ENCODE assay signal across 29 mouse cellular contexts in the genomic region with DNA sequence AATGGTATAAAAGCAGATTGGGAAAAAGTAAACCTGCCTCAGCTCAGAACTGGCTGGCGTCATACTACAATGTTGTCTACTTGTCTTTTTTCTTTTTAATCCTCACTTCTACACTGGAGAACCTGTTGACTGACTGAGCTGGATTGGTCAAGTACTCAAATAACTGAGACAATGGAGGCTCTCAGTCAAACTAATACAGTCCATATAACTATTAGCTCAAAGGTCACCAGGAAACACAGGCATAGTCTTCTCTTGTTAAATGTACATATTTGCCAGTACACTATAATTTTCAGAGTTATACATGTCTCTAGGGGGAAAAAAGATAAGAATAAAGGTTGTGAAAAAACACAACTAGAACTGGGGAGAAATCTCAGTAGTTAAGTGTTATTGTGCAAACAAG. TPM values are rescaled to one million over a fixed set of nuclear protein-coding genes. Genes with fewer than 3 reads are reported as not detected.
"Had no signal": no experiment of that assay in that cellular context is flagged by ENCODE, and none has a peak within 500 bp of the region (broad histone marks: within the 10 kb centered on the region; RNA-seq: fewer than 3 reads in every experiment).

No protein-coding gene starts in this region.

- H3K36me3 ChIP-seq: embryonic facial prominence, embryonic 10.5 days; embryonic facial prominence, embryonic 12.5 days; embryonic facial prominence, embryonic 13.5 days; embryonic facial prominence, embryonic 15.5 days; forebrain, embryonic 10.5 days; forebrain, embryonic 12.5 days; forebrain, embryonic 15.5 days had no signal

- ATAC-seq: forebrain, embryonic 13.5 days; forebrain, embryonic 14.5 days; forebrain, embryonic 15.5 days; forebrain, embryonic 16.5 days; forebrain, postnatal 0 days had no signal

- H3K4me3 ChIP-seq: embryonic facial prominence, embryonic 10.5 days; embryonic facial prominence, embryonic 12.5 days; embryonic facial prominence, embryonic 13.5 days; embryonic facial prominence, embryonic 15.5 days; erythroblast, embryonic 14.5 days; forebrain, embryonic 10.5 days; forebrain, embryonic 12.5 days; forebrain, embryonic 13.5 days; forebrain, embryonic 15.5 days; gastrocnemius, adult 2 months had no signal

- H3K9me3 ChIP-seq: embryonic facial prominence, embryonic 10.5 days; embryonic facial prominence, embryonic 12.5 days; embryonic facial prominence, embryonic 15.5 days; forebrain, embryonic 12.5 days; forebrain, embryonic 13.5 days; forebrain, embryonic 15.5 days had no signal

- H3K27me3 ChIP-seq: embryonic facial prominence, embryonic 12.5 days; embryonic facial prominence, embryonic 13.5 days; embryonic facial prominence, embryonic 15.5 days; forebrain, embryonic 12.5 days; forebrain, embryonic 13.5 days; forebrain, embryonic 15.5 days had no signal

- H3K9ac ChIP-seq: embryonic facial prominence, embryonic 12.5 days; embryonic facial prominence, embryonic 13.5 days; embryonic facial prominence, embryonic 15.5 days; forebrain, embryonic 12.5 days; forebrain, embryonic 13.5 days; forebrain, embryonic 15.5 days; forebrain, postnatal 0 days had no signal

- DNase-seq: cerebellum, adult 2 months; cerebellum, adult 8-10 months; cerebellum, adult 9-10 months; cerebellum, adult 9-11 months; cerebellum, postnatal 10 days; cerebellum, postnatal 14 days; cerebellum, postnatal 25 days; cerebellum, postnatal 36 days; embryo, embryonic 11 days; forebrain, postnatal 0 days; gastrocnemius, adult 2 months; gastrocnemius, postnatal 10 days; gastrocnemius, postnatal 14 days; gastrocnemius, postnatal 25 days; gastrocnemius, postnatal 36 days; heart, adult 18-20 months had no signal

- H3K4me2 ChIP-seq: embryonic facial prominence, embryonic 12.5 days; embryonic facial prominence, embryonic 13.5 days; embryonic facial prominence, embryonic 15.5 days; forebrain, embryonic 12.5 days; forebrain, embryonic 13.5 days; forebrain, embryonic 15.5 days had no signal

- H3K4me1 ChIP-seq: embryonic facial prominence, embryonic 10.5 days; embryonic facial prominence, embryonic 12.5 days; embryonic facial prominence, embryonic 13.5 days; embryonic facial prominence, embryonic 15.5 days; forebrain, embryonic 10.5 days; forebrain, embryonic 12.5 days; forebrain, embryonic 13.5 days; forebrain, embryonic 15.5 days had no signal

- H3K27ac ChIP-seq: embryonic facial prominence, embryonic 10.5 days; embryonic facial prominence, embryonic 12.5 days; embryonic facial prominence, embryonic 13.5 days; embryonic facial prominence, embryonic 15.5 days; forebrain, embryonic 10.5 days; forebrain, embryonic 12.5 days; forebrain, embryonic 13.5 days; forebrain, embryonic 15.5 days; gastrocnemius, adult 2 months had no signal

RNA-seq across cellular contexts. Expression of a gene that starts 6.3 kb away (rescaled TPM):
- total RNA-seq: gastrocnemius, adult 18-20 months; gastrocnemius, adult 8-10 months; gastrocnemius, postnatal 25 days; gastrocnemius, postnatal 36 days; heart, adult 18-20 months had no signal
- polyA plus RNA-seq: erythroblast, embryonic 14.5 days had no signal
